Comparison of ENCODE assay signal across 9 mouse cellular contexts in genomic region chr9:45115706-45116105, GRCm38 (mm10). TPM values are rescaled to one million over a fixed set of nuclear protein-coding genes. Genes with fewer than 3 reads are reported as not detected.
A peak's percentile ranks its signal among the peaks of the same experiment; 100 is the strongest.
DNase-seq lines count a peak whose midpoint lies in the region; ATAC-seq lines count a peak whose summit lies in the region.
"Had no signal": no experiment of that assay in that cellular context is flagged by ENCODE, and none has a peak within 500 bp of the region (broad histone marks: within the 10 kb centered on the region; RNA-seq: fewer than 3 reads in every experiment).

No protein-coding gene starts in this region.

- peak overlapping the region; percentile 70; the same call in 1 of the 2 replicates for H3K27ac ChIP-seq in hindbrain, embryonic 16.5 days (ENCODE audit: low read depth, low read length)
- no peak overlapping the region; the same call in 1 of the 2 replicates for H3K27ac ChIP-seq in limb, embryonic 15.5 days

- peak; percentile 88 for ATAC-seq in hindbrain, embryonic 16.5 days
- peak; percentile 74; the same call in 1 of the 2 replicates for ATAC-seq in limb, embryonic 15.5 days (ENCODE audit: insufficient number of reproducible peaks, low FRiP score, low TSS enrichment, low read depth)

- no peaks in the 10 kb centered on the region for H3K9me3 ChIP-seq in hindbrain, embryonic 16.5 days (ENCODE audit: control insufficient read depth, low read length)
- H3K9me3 ChIP-seq in limb, embryonic 15.5 days: no peaks in the 10 kb centered on the region

- H3K27me3 ChIP-seq in hindbrain, embryonic 16.5 days (replicated peaks; ENCODE audit: control insufficient read depth, insufficient read depth, low read length): no peaks in the 10 kb centered on the region
- no peaks in the 10 kb centered on the region for H3K27me3 ChIP-seq in limb, embryonic 15.5 days

- peak; percentile 47 to 66 for DNase-seq in adrenal gland, adult (ENCODE audit: inconsistent age in 2 of 2, low spot score in 1 of 2)
- DNase-seq in adrenal gland, postnatal 4 days (ENCODE audit: low spot score in 2 of 2): no peak
- peak; percentile 36 to 41 for DNase-seq in B cell, adult 2 months
- peak; percentile 88 for DNase-seq in embryo, embryonic 10.5 days (ENCODE audit: low spot score)
- DNase-seq in right cerebral cortex, adult 18-20 months: peak; percentile 82
- DNase-seq in thymus, postnatal 25 days: no peak

- H3K4me3 ChIP-seq in hindbrain, embryonic 16.5 days (ENCODE audit: low read length): peak overlapping the region; percentile 52
- H3K4me3 ChIP-seq in limb, embryonic 15.5 days: peak overlapping the region; percentile 43

- peaks cover 21% of the 10 kb centered on the region for H3K4me1 ChIP-seq in hindbrain, embryonic 16.5 days (ENCODE audit: control insufficient read depth, insufficient read depth, low read depth, low read length)
- peaks cover 25% of the 10 kb centered on the region for H3K4me1 ChIP-seq in limb, embryonic 15.5 days

- H3K36me3 ChIP-seq in hindbrain, embryonic 16.5 days (ENCODE audit: control insufficient read depth, insufficient read depth, low read length): no peaks in the 10 kb centered on the region
- no peaks in the 10 kb centered on the region for H3K36me3 ChIP-seq in limb, embryonic 15.5 days

- H3K4me2 ChIP-seq in hindbrain, embryonic 16.5 days (ENCODE audit: low read length): peak overlapping the region; percentile 81
- H3K4me2 ChIP-seq in limb, embryonic 15.5 days: peak overlapping the region; percentile 64

- 3% methylated on average over 14 of the region's 14 CpGs for WGBS in hindbrain, embryonic 16.5 days
- WGBS in limb, embryonic 15.5 days: 4% methylated on average over 14 of the region's 14 CpGs

- H3K9ac ChIP-seq in hindbrain, embryonic 16.5 days (ENCODE audit: low read depth, low read length): peak overlapping the region; percentile 64
- H3K9ac ChIP-seq in limb, embryonic 15.5 days: 0 out of 2 replicates have a peak overlapping the region, but pooled peaks have one; percentile 10

RNA-seq across cellular contexts. Expression of gene Scn2b, which starts 1.9 kb away (rescaled TPM):
- 1 to 10 TPM; 6.6 to 7.9 TPM for total RNA-seq in adrenal gland, postnatal 4 days (2021)
- 10.0 and 10.5 TPM in 2 replicates for polyA plus RNA-seq in hindbrain, embryonic 16.5 days (2015; fragmentation: Nextera tagmentation; extraction: Ambion mirVana)
- 4.6 and 4.9 TPM in 2 replicates for polyA plus RNA-seq in limb, embryonic 15.5 days (2015; fragmentation: Nextera tagmentation; extraction: Ambion mirVana)
- total RNA-seq: common myeloid progenitor, adult 5-6 weeks had no signal

RNA-seq across cellular contexts. Expression of gene Scn4b, which starts 22.5 kb away (rescaled TPM):
- total RNA-seq in adrenal gland, postnatal 4 days (2021): 1 to 10 TPM; 2.6 to 3.0 TPM
- polyA plus RNA-seq in hindbrain, embryonic 16.5 days (2015; fragmentation: Nextera tagmentation; extraction: Ambion mirVana): 0.60 and 0.81 TPM in 2 replicates
- 0.46 and 0.86 TPM in 2 replicates for polyA plus RNA-seq in limb, embryonic 15.5 days (2015; fragmentation: Nextera tagmentation; extraction: Ambion mirVana)
- total RNA-seq: common myeloid progenitor, adult 5-6 weeks had no signal

RNA-seq across cellular contexts. Expression of gene Jaml, which starts 36.7 kb away (rescaled TPM):
- 1 to 10 TPM; 1.2 to 1.6 TPM for total RNA-seq in adrenal gland, postnatal 4 days (2021)
- 0.25 and 0.37 TPM in 2 replicates for polyA plus RNA-seq in hindbrain, embryonic 16.5 days (2015; fragmentation: Nextera tagmentation; extraction: Ambion mirVana)
- 0.37 and 0.63 TPM in 2 replicates for polyA plus RNA-seq in limb, embryonic 15.5 days (2015; fragmentation: Nextera tagmentation; extraction: Ambion mirVana)

Comparison
In these comparisons a context has a peak if more than half of its experiments do, and no peak if none do; other contexts are left out.
1. DNase-seq: peak in adrenal gland, adult (2 of 2), B cell, adult 2 months (2 of 2), embryo, embryonic 10.5 days (single experiment) and right cerebral cortex, adult 18-20 months (single experiment); none in adrenal gland, postnatal 4 days (0 of 2) and thymus, postnatal 25 days (single experiment).